Mouse (Mus musculus): ENCODE data around the gene Tgfb2.

Tgfb2 gene

GRCm38 (mm10) chr1:186582113-186582512 lies 123.7 kb downstream of the Tgfb2 start:
- DNase-seq (ENCODE audit: low spot score in 2 of 2): no peak

DNA sequence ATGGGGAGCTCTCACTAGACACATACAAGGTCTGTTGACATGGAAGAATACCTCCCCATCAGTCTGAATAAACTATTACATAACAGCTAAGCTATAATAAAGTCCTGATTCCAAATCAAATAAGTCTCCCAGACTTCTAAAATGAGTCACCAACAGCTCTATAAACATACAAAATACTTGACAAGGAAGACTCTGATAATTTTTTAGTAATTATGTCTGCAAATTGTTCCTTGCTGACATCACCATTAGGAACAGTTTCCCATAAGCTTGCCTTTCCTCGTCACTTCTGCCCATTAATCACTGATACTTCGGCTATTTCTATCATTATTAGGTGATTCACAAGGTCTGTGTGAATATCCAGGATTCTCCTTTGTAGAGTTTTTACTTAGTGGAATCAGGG lies 124.1 kb downstream of the Tgfb2 start:
- no peak for DNase-seq (ENCODE audit: low spot score in 2 of 2)

DNA sequence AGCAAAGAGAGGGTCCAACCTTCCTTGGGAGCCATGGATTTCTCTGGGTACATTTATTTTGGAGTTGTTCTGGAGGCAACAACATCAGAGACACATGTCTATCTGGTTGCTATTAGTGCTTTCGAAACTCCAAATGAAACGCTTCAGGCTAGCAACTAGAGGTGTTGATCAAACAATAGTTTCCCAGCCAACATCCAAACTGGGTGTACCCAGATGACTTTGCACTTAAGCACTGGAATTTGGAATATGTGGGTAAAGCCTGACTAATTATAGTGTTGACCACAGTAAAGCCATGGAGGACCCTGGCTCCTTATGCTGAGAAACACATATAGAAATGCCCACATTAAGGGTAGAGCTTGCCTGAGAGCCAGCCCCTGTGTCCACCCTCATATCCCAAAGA lies 124.7 kb downstream of the Tgfb2 start:
- DNase-seq (ENCODE audit: low spot score in 2 of 2): no peak

DNA sequence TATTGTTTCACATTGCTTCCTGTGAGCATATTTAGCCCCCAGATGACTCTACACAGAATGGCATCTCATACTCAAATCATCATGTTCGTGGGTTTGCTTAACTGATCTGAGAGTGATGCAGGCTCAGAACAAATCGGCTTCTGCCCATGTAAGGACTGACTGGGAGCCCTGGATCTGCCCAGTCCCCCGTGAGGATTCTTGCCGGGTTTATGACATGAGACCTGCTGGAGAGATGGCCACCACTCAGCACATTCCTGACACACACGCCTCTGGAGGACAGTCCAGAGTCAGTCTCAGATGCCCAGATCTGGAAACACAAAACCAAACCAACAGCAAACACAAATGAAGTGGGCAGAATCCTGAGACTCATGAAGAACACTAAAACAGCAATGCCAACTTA lies 128.5 kb downstream of the Tgfb2 start:
- DNase-seq (ENCODE audit: low spot score in 2 of 2): no peak

DNA sequence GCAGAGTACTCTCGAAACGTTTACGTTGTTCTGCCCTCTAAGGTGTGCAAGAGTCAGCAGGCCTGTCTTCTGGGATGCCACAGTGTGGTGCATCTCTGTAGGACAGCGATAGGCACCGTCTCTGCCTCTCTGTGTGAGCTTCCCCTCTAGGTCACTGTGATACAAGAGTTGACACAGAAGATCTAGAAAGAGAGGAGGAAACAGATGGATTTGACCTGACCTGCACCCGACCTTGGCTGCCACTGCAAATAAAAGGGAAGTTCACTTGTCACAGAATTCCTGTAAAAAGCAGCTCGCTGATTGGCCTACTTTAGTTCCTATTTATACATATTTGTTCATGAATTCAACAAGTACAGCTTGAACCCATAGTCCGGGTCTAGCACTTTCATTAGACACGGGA lies 130.2 kb downstream of the Tgfb2 start:
- DNase-seq (ENCODE audit: low spot score in 2 of 2): no peak

DNA sequence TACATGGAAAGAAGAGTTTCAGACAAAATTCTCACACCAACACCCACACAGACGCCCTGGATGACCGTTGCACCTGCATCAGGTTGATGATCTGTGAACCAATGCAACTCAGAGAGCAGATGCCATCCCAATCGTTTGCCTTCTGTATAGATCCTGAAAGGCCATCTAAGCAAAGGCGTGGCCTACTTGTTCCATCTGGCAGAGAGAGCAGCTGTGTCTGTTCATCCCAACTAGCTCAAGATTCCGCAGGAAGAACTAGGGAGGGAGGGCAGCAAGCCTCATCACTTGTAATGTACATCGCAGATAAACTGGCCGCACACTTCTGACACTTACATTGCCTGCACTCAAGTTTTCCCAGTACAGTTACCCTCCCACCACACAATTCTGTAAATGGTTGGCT lies 130.7 kb downstream of the Tgfb2 start:
- DNase-seq (ENCODE audit: low spot score in 2 of 2): no peak
